In the genomic region with DNA sequence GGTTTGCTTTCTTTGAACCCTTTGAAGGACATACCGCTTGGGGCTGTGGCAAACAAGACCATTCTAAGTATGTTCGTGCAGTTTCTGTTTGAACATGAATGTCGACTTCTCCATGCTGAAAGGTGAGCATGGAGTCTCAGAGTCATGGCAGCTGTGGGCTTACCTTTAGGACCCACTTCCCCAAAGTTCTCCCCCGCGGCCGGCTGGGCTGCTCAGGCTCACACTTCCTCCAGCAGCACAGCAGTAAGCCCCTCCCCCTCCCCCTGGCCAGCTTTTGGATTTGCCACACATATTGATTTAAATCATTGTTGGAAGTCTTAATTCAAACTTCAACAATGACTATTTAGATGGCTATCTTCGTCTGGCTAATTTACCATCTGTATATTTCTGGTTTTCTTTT, we compare ENCODE assay signal across 9 mouse cellular contexts. TPM values are rescaled to one million over a fixed set of nuclear protein-coding genes. Genes with fewer than 3 reads are reported as not detected.
DNase-seq lines count a peak whose midpoint lies in the region; ATAC-seq lines count a peak whose summit lies in the region.
"Had no signal": no experiment of that assay in that cellular context is flagged by ENCODE, and none has a peak within 500 bp of the region (broad histone marks: within the 10 kb centered on the region; RNA-seq: fewer than 3 reads in every experiment).

No protein-coding gene starts in this region.

- 14% methylated on average over 7 of the region's 7 CpGs for WGBS in kidney, embryonic 15.5 days
- 14% methylated on average over 7 of the region's 7 CpGs for WGBS in embryonic facial prominence, embryonic 13.5 days
- whole genome bisulfite sequencing in intestine, embryonic 16.5 days: 10% methylated on average over 7 of the region's 7 CpGs
- 9% methylated on average over 7 of the region's 7 CpGs for WGBS in midbrain, embryonic 16.5 days

- peak overlapping the region; percentile 28 for H3K4me3 ChIP-seq in kidney, embryonic 15.5 days (replicated peaks)
- H3K4me3 ChIP-seq in embryonic facial prominence, embryonic 13.5 days: peak overlapping the region; percentile 24
- H3K4me3 ChIP-seq in intestine, embryonic 16.5 days (ENCODE audit: low read length): peak overlapping the region; percentile 23
- no peak overlapping the region for H3K4me3 ChIP-seq in midbrain, embryonic 16.5 days (ENCODE audit: low read depth, low read length)

- H3K36me3 ChIP-seq in kidney, embryonic 15.5 days: no peaks in the 10 kb centered on the region
- H3K36me3 ChIP-seq in embryonic facial prominence, embryonic 13.5 days: no peaks in the 10 kb centered on the region
- no peaks in the 10 kb centered on the region for H3K36me3 ChIP-seq in intestine, embryonic 16.5 days (ENCODE audit: control insufficient read depth, insufficient read depth, low read length)
- no peaks in the 10 kb centered on the region for H3K36me3 ChIP-seq in midbrain, embryonic 16.5 days (ENCODE audit: control insufficient read depth, insufficient read depth, low read length)

- peaks cover 9% of the 10 kb centered on the region for H3K4me1 ChIP-seq in kidney, embryonic 15.5 days
- peaks cover 7% of the 10 kb centered on the region for H3K4me1 ChIP-seq in embryonic facial prominence, embryonic 13.5 days
- 0 out of 2 replicates have a peak, but pooled peaks cover 5% of the 10 kb centered on the region for H3K4me1 ChIP-seq in intestine, embryonic 16.5 days (ENCODE audit: control insufficient read depth, insufficient read depth, low read length)
- H3K4me1 ChIP-seq in midbrain, embryonic 16.5 days (ENCODE audit: control insufficient read depth, insufficient read depth, low read length): peaks cover 12% of the 10 kb centered on the region

- peak overlapping the region; percentile 57 for H3K4me2 ChIP-seq in kidney, embryonic 15.5 days
- peak overlapping the region; percentile 55 for H3K4me2 ChIP-seq in embryonic facial prominence, embryonic 13.5 days
- peak overlapping the region; percentile 55 for H3K4me2 ChIP-seq in intestine, embryonic 16.5 days (ENCODE audit: low read depth, low read length)
- H3K4me2 ChIP-seq in midbrain, embryonic 16.5 days (ENCODE audit: low read length): peak overlapping the region; percentile 45

- H3K27me3 ChIP-seq in kidney, embryonic 15.5 days: 0 out of 2 replicates have a peak, but pooled peaks cover 9% of the 10 kb centered on the region
- peaks cover 10% of the 10 kb centered on the region for H3K27me3 ChIP-seq in embryonic facial prominence, embryonic 13.5 days
- no peaks in the 10 kb centered on the region for H3K27me3 ChIP-seq in intestine, embryonic 16.5 days (replicated peaks; ENCODE audit: control insufficient read depth, insufficient read depth, low read length)
- no peaks in the 10 kb centered on the region for H3K27me3 ChIP-seq in midbrain, embryonic 16.5 days (ENCODE audit: control insufficient read depth, insufficient read depth, low read depth, low read length)

- no peak overlapping the region for H3K9ac ChIP-seq in kidney, embryonic 15.5 days
- peak overlapping the region; percentile 28; the same call in 1 of the 2 replicates for H3K9ac ChIP-seq in embryonic facial prominence, embryonic 13.5 days
- H3K9ac ChIP-seq in intestine, embryonic 16.5 days (ENCODE audit: low read depth, low read length): 0 out of 2 replicates have a peak overlapping the region, but pooled peaks have one; percentile 27
- 0 out of 2 replicates have a peak overlapping the region, but pooled peaks have one; percentile 30 for H3K9ac ChIP-seq in midbrain, embryonic 16.5 days (ENCODE audit: low read depth, low read length)

- ATAC-seq in kidney, embryonic 15.5 days (replicated peaks; ENCODE audit: low FRiP score): no peak
- no peak for ATAC-seq in embryonic facial prominence, embryonic 13.5 days (ENCODE audit: insufficient number of reproducible peaks, insufficient read depth, low FRiP score, low TSS enrichment, low read depth)
- ATAC-seq in intestine, embryonic 16.5 days: no peak
- ATAC-seq in midbrain, embryonic 16.5 days: no peak
- no peak for ATAC-seq in monocyte, adult 5-6 weeks (replicated peaks; ENCODE audit: insufficient number of reproducible peaks, low FRiP score, low TSS enrichment, poor library complexity, severe bottlenecking)

- no peak overlapping the region for H3K27ac ChIP-seq in kidney, embryonic 15.5 days
- H3K27ac ChIP-seq in embryonic facial prominence, embryonic 13.5 days: no peak overlapping the region
- no peak overlapping the region for H3K27ac ChIP-seq in intestine, embryonic 16.5 days (ENCODE audit: low read length)
- no peak overlapping the region for H3K27ac ChIP-seq in midbrain, embryonic 16.5 days (ENCODE audit: low read length)

- H3K9me3 ChIP-seq in kidney, embryonic 15.5 days (replicated peaks): no peaks in the 10 kb centered on the region
- peaks cover 4% of the 10 kb centered on the region; the same call in 1 of the 2 replicates for H3K9me3 ChIP-seq in embryonic facial prominence, embryonic 13.5 days
- H3K9me3 ChIP-seq in intestine, embryonic 16.5 days (ENCODE audit: control insufficient read depth, low read length): no peaks in the 10 kb centered on the region
- H3K9me3 ChIP-seq in midbrain, embryonic 16.5 days (replicated peaks; ENCODE audit: control insufficient read depth, low read length, poor library complexity, severe bottlenecking): no peaks in the 10 kb centered on the region

- DNase-seq in kidney, postnatal 36 days: no peak
- no peak for DNase-seq in layer of hippocampus, adult 9-11 months
- no peak for DNase-seq in cerebellum, adult 11-12 months
- DNase-seq: kidney, postnatal 25 days had no signal

RNA-seq across cellular contexts. Expression of a gene that starts 44.7 kb away (rescaled TPM):
- 177 and 183 TPM in 2 replicates for polyA plus RNA-seq in kidney, embryonic 15.5 days (2015; fragmentation: Nextera tagmentation; extraction: Ambion mirVana)
- 173 and 175 TPM in 2 replicates for polyA plus RNA-seq in embryonic facial prominence, embryonic 13.5 days (2015; fragmentation: Nextera tagmentation; extraction: Ambion mirVana)
- 147 and 155 TPM in 2 replicates for polyA plus RNA-seq in intestine, embryonic 16.5 days (2015; fragmentation: Nextera tagmentation; extraction: Ambion mirVana)
- polyA plus RNA-seq in midbrain, embryonic 16.5 days (2015; fragmentation: Nextera tagmentation; extraction: Ambion mirVana): 158 and 163 TPM in 2 replicates
- total RNA-seq in monocyte, adult 5-6 weeks (2017): 40.4 to 59.9 TPM (median 59.3 TPM) in 3 replicates
